Mouse (Mus musculus): Measurements from ENCODE around the gene Stk40.

Gene Stk40

GRCm38 (mm10) chr4:126099365-126099764, 4.4 kb upstream of the Stk40 start:
- DNase-seq: no peak

- no peak for DNase-seq
Observed at GRCm38 (mm10) chr4:126100764-126101163, 3.0 kb upstream of the Stk40 start.

GRCm38 (mm10) chr4:126102061-126102841, 1.5 kb upstream of the Stk40 start:
- DNase-seq: peak; percentile 54 to 70

- DNase-seq: peak; percentile 84 to 94
Observed at GRCm38 (mm10) chr4:126103057-126103581, 638 bp upstream of the Stk40 start.

- DNase-seq: peak; percentile 82 to 95
Observed at GRCm38 (mm10) chr4:126104261-126105075, 711 bp downstream of the Stk40 start.

GRCm38 (mm10) chr4:126105131-126105783, 1.5 kb downstream of the Stk40 start:
- no peak for DNase-seq

GRCm38 (mm10) chr4:126108061-126108740, 4.4 kb downstream of the Stk40 start:
- DNase-seq: peak; percentile 95

- DNase-seq: no peak
Observed at GRCm38 (mm10) chr4:126109613-126110373, 6.0 kb downstream of the Stk40 start.

GRCm38 (mm10) chr4:126110374-126111152, 6.8 kb downstream of the Stk40 start:
- DNase-seq: peak; percentile 84 to 93

- peak; percentile 55 to 74 for DNase-seq
Observed at GRCm38 (mm10) chr4:126111153-126111549, 7.4 kb downstream of the Stk40 start.

- DNase-seq: peak in 1 of 2 experiments; percentile 56
Observed at GRCm38 (mm10) chr4:126113243-126113642, 9.5 kb downstream of the Stk40 start.

- peak; percentile 72 to 79 for DNase-seq
Observed at GRCm38 (mm10) chr4:126113943-126114342, 10.2 kb downstream of the Stk40 start.

GRCm38 (mm10) chr4:126115411-126115810, 11.7 kb downstream of the Stk40 start:
- DNase-seq: no peak

- no peak for DNase-seq
Observed at GRCm38 (mm10) chr4:126115871-126116521, 12.2 kb downstream of the Stk40 start.

- DNase-seq: no peak
Observed at GRCm38 (mm10) chr4:126117116-126117515, 13.4 kb downstream of the Stk40 start.

- no peak for DNase-seq
Observed at GRCm38 (mm10) chr4:126118651-126119050, 14.9 kb downstream of the Stk40 start.

GRCm38 (mm10) chr4:126119051-126119450, 15.3 kb downstream of the Stk40 start:
- no peak for DNase-seq

- no peak for DNase-seq
Observed at GRCm38 (mm10) chr4:126120052-126120451, 16.3 kb downstream of the Stk40 start.

- no peak for DNase-seq
Observed at GRCm38 (mm10) chr4:126120506-126120905, 16.7 kb downstream of the Stk40 start.
